Mouse (Mus musculus): ENCODE data around the gene Riok1. TPM values are rescaled to one million over a fixed set of nuclear protein-coding genes. Genes with fewer than 3 reads are reported as not detected.
A peak's percentile ranks its signal among the peaks of the same experiment; 100 is the strongest.

Riok1 gene
- 10 to 100 TPM in 1 of 2 experiments, 1 to 10 TPM in 1; 8.8 to 10.6 TPM for total RNA-seq (2021)

GRCm38 (mm10) chr13:38036343-38037043, at the start of gene Riok1:
TSS of gene Riok1 (plus strand) at chr13:38036995.
- intact Hi-C loops (cut with DNase I), result loop anchor here (2.0 to 10.0 kb wide), 2 partner anchors 42 to 582 kb away; partner anchors contain the start of gene Ssr1
- no peak for DNase-seq (ENCODE audit: low spot score)

GRCm38 (mm10) chr13:37989701-37990100, 47.1 kb upstream of the Riok1 start:
- intact Hi-C loops (cut with DNase I), result loop anchor here (10.0 kb wide), 2 partner anchors 215 to 535 kb away; partner anchors contain the start of genes Snrnp48 and Txndc5
- DNase-seq (ENCODE audit: low spot score), result no peak

- intact Hi-C loops (cut with DNase I), result loop anchor here (10.0 kb wide), 2 partner anchors 212 to 532 kb away; partner anchors contain the start of genes Snrnp48 and Txndc5
- no peak for DNase-seq (ENCODE audit: low spot score)
Measured at GRCm38 (mm10) chr13:37992638-37993371, 44.0 kb upstream of the Riok1 start.

GRCm38 (mm10) chr13:37993376-37993703, 43.5 kb upstream of the Riok1 start:
- intact Hi-C loops (cut with DNase I), result loop anchor here (10.0 kb wide), 2 partner anchors 211 to 531 kb away; partner anchors contain the start of genes Snrnp48 and Txndc5

GRCm38 (mm10) chr13:37993704-37994404, 42.9 kb upstream of the Riok1 start, which contains the start of gene Ssr1:
TSS of gene Ssr1 (minus strand) at chr13:37994217.
- peak; percentile 93 for DNase-seq (ENCODE audit: low spot score)
- intact Hi-C loops (cut with DNase I), result loop anchor here (2.0 to 10.0 kb wide), 3 partner anchors 43 to 531 kb away; partner anchors contain the start of genes Cage1, Riok1, Snrnp48 and Txndc5

More at GRCm38 (mm10) chr13:37993376-37993703, 43.5 kb upstream of the Riok1 start:
- DNase-seq (ENCODE audit: low spot score), result no peak

- intact Hi-C loops (cut with DNase I), result loop anchor here (2.0 to 10.0 kb wide), 3 partner anchors 42 to 530 kb away; partner anchors contain the start of genes Cage1, Riok1, Snrnp48 and Txndc5
- no peak for DNase-seq (ENCODE audit: low spot score)
Measured at GRCm38 (mm10) chr13:37994405-37994749, 42.4 kb upstream of the Riok1 start.

- intact Hi-C loops (cut with DNase I), result loop anchor here (10.0 kb wide), 2 partner anchors 205 to 525 kb away; partner anchors contain the start of genes Snrnp48 and Txndc5
- DNase-seq (ENCODE audit: low spot score), result no peak
Measured at GRCm38 (mm10) chr13:37999713-38000112, 37.1 kb upstream of the Riok1 start.

- intact Hi-C loops (cut with DNase I), result no loop called here
- DNase-seq (ENCODE audit: low spot score), result no peak
Measured at GRCm38 (mm10) chr13:38002461-38002860, 34.3 kb upstream of the Riok1 start.

GRCm38 (mm10) chr13:38007972-38008371, 28.8 kb upstream of the Riok1 start:
- DNase-seq (ENCODE audit: low spot score), result no peak
- intact Hi-C loops (cut with DNase I), result no loop called here

- intact Hi-C loops (cut with DNase I), result no loop called here
- DNase-seq (ENCODE audit: low spot score), result no peak
Measured at GRCm38 (mm10) chr13:38009721-38010408, 26.9 kb upstream of the Riok1 start.

- intact Hi-C loops (cut with DNase I), result no loop called here
- no peak for DNase-seq (ENCODE audit: low spot score)
Measured at GRCm38 (mm10) chr13:38010444-38010910, 26.3 kb upstream of the Riok1 start.

GRCm38 (mm10) chr13:38012436-38012835, 24.4 kb upstream of the Riok1 start:
- intact Hi-C loops (cut with DNase I), result no loop called here
- DNase-seq (ENCODE audit: low spot score), result no peak

GRCm38 (mm10) chr13:38015591-38015990, 21.2 kb upstream of the Riok1 start:
- no peak for DNase-seq (ENCODE audit: low spot score)
- intact Hi-C loops (cut with DNase I), result no loop called here

GRCm38 (mm10) chr13:38018791-38019190, 18.0 kb upstream of the Riok1 start:
- intact Hi-C loops (cut with DNase I), result no loop called here

GRCm38 (mm10) chr13:38025874-38026273, 10.9 kb upstream of the Riok1 start:
- intact Hi-C loops (cut with DNase I), result no loop called here
- DNase-seq (ENCODE audit: low spot score), result no peak

More at GRCm38 (mm10) chr13:38018791-38019190, 18.0 kb upstream of the Riok1 start:
- DNase-seq (ENCODE audit: low spot score), result no peak

- DNase-seq (ENCODE audit: low spot score), result no peak
- intact Hi-C loops (cut with DNase I), result no loop called here
Measured at GRCm38 (mm10) chr13:38027618-38028248, 9.1 kb upstream of the Riok1 start.

GRCm38 (mm10) chr13:38028407-38028806, 8.4 kb upstream of the Riok1 start:
- intact Hi-C loops (cut with DNase I), result no loop called here
- no peak for DNase-seq (ENCODE audit: low spot score)

- intact Hi-C loops (cut with DNase I), result loop anchor here (2.0 to 10.0 kb wide), 2 partner anchors 42 to 582 kb away; partner anchors contain the start of gene Ssr1
- DNase-seq (ENCODE audit: low spot score), result peak; percentile 92
Measured at GRCm38 (mm10) chr13:38037044-38037687, 371 bp downstream of the Riok1 start, which contains the start of gene Cage1. TSS of gene Cage1 (minus strand) at chr13:38037069.

Data from heart, postnatal 25 days (tissue).